Mouse (Mus musculus): Measurements from ENCODE around the gene Klk1b26. TPM values are rescaled to one million over a fixed set of nuclear protein-coding genes. Genes with fewer than 3 reads are reported as not detected.
"Not testable (repeated sequence)": the region's sequence is repeated elsewhere in the genome, so short reads cannot be mapped to it uniquely, and the experiment has no call there.

Gene Klk1b26
- total and polyA plus RNA-seq, 2 experiments from 2014 or later = not detected

- TF ChIP-seq EP300 (IDR thresholded peaks at IDR 0.05; ENCODE audit: low read depth) = no peak
- TF ChIP-seq CTCF (IDR thresholded peaks at IDR 0.05; ENCODE audit: low read depth) = no peak
- Histone ChIP-seq H3K36me3 (replicated peaks; ENCODE audit: control insufficient read depth, insufficient read depth, low read length) (no peaks in the 10 kb centered on the region), H3K4me1 (ENCODE audit: control insufficient read depth, insufficient read depth) (no peaks in the 10 kb centered on the region), H3K4me2 (ENCODE audit: low read depth, low read length) (no peak overlapping the region), H3K9ac (replicated peaks; ENCODE audit: low read depth, low read length) (no peak overlapping the region), H3K4me3 (ENCODE audit: low read depth, low read length) (no peak overlapping the region), H3K27ac (ENCODE audit: low read depth) (no peak overlapping the region), H3K27me3 (ENCODE audit: control insufficient read depth, insufficient read depth, low read length) (no peaks in the 10 kb centered on the region), H3K9me3 (replicated peaks; ENCODE audit: control insufficient read depth, low read length) (no peaks in the 10 kb centered on the region)
- no peak for DNase-seq (ENCODE audit: low spot score)
- ATAC-seq (ENCODE audit: insufficient read depth, low read depth) = no peak
Measured at GRCm38 (mm10) chr7:44004847-44005246, 7.1 kb upstream of the Klk1b26 start.

- H3K27me3 ChIP-seq (ENCODE audit: control insufficient read depth, insufficient read depth, low read length); H3K9me3 ChIP-seq (replicated peaks; ENCODE audit: control insufficient read depth, low read length); H3K4me1 ChIP-seq (ENCODE audit: control insufficient read depth, insufficient read depth); H3K4me2 ChIP-seq (ENCODE audit: low read depth, low read length); H3K9ac ChIP-seq (replicated peaks; ENCODE audit: low read depth, low read length); ATAC-seq (ENCODE audit: insufficient read depth, low read depth); H3K4me3 ChIP-seq (ENCODE audit: low read depth, low read length); H3K36me3 ChIP-seq (replicated peaks; ENCODE audit: control insufficient read depth, insufficient read depth, low read length); DNase-seq (ENCODE audit: low spot score); H3K27ac ChIP-seq (ENCODE audit: low read depth): not testable (repeated sequence)
- WGBS = 70% methylated on average over 6 of the region's 6 CpGs
Measured at GRCm38 (mm10) chr7:44014666-44015065, 2.7 kb downstream of the Klk1b26 start.

- ATAC-seq (ENCODE audit: insufficient read depth, low read depth) = no peak
- WGBS = 64% methylated on average over 5 of the region's 5 CpGs
- no peak overlapping the region for H3K4me2 ChIP-seq (ENCODE audit: low read depth, low read length)
Measured at GRCm38 (mm10) chr7:44015071-44015470, 3.1 kb downstream of the Klk1b26 start.

GRCm38 (mm10) chr7:44051990-44052389 lies 40.0 kb downstream of the Klk1b26 start, which contains the start of gene Klk1b27:
Klk1b27 (plus strand) TSS chr7:44052290.
- ATAC-seq (ENCODE audit: insufficient read depth, low read depth); H3K27ac ChIP-seq (ENCODE audit: low read depth); DNase-seq (ENCODE audit: low spot score); H3K4me1 ChIP-seq (ENCODE audit: control insufficient read depth, insufficient read depth); H3K9me3 ChIP-seq (replicated peaks; ENCODE audit: control insufficient read depth, low read length); H3K36me3 ChIP-seq (replicated peaks; ENCODE audit: control insufficient read depth, insufficient read depth, low read length); H3K9ac ChIP-seq (replicated peaks; ENCODE audit: low read depth, low read length); H3K27me3 ChIP-seq (ENCODE audit: control insufficient read depth, insufficient read depth, low read length); H3K4me2 ChIP-seq (ENCODE audit: low read depth, low read length); H3K4me3 ChIP-seq (ENCODE audit: low read depth, low read length): not testable (repeated sequence)
- 74% methylated on average over 3 of the region's 3 CpGs for WGBS

More at GRCm38 (mm10) chr7:44015071-44015470, 3.1 kb downstream of the Klk1b26 start:
- Histone ChIP-seq H3K27me3 (ENCODE audit: control insufficient read depth, insufficient read depth, low read length) (no peaks in the 10 kb centered on the region), H3K9me3 (replicated peaks; ENCODE audit: control insufficient read depth, low read length) (no peaks in the 10 kb centered on the region), H3K4me3 (ENCODE audit: low read depth, low read length) (no peak overlapping the region), H3K4me1 (ENCODE audit: control insufficient read depth, insufficient read depth) (no peaks in the 10 kb centered on the region), H3K27ac (ENCODE audit: low read depth) (no peak overlapping the region), H3K36me3 (replicated peaks; ENCODE audit: control insufficient read depth, insufficient read depth, low read length) (no peaks in the 10 kb centered on the region), H3K9ac (replicated peaks; ENCODE audit: low read depth, low read length) (no peak overlapping the region)
- TF ChIP-seq CTCF (IDR thresholded peaks at IDR 0.05; ENCODE audit: low read depth) (no peak), EP300 (IDR thresholded peaks at IDR 0.05; ENCODE audit: low read depth) (no peak)
- DNase-seq (ENCODE audit: low spot score) = no peak

Other genes starting within 250 kb of the Klk1b26 start
- gene Klk12, start 243.3 kb upstream of the Klk1b26 start, total RNA-seq (2014; rRNA removed; ENCODE audit: low replicate concordance) = not detected in 2 replicates
- not detected in 2 replicates for gene Klk12, start 243.3 kb upstream of the Klk1b26 start, polyA plus RNA-seq (2015; fragmentation: Nextera tagmentation; extraction: Ambion mirVana)
- not detected in 2 replicates for gene Klk11, start 237.6 kb upstream of the Klk1b26 start, total RNA-seq (2014; rRNA removed; ENCODE audit: low replicate concordance)
- gene Klk11, start 237.6 kb upstream of the Klk1b26 start, polyA plus RNA-seq (2015; fragmentation: Nextera tagmentation; extraction: Ambion mirVana) = 0.15 TPM in 1 of 2 replicates, not detected in the other
- 0.31 TPM in 1 of 2 replicates, not detected in the other for gene Klk10, start 231.1 kb upstream of the Klk1b26 start, total RNA-seq (2014; rRNA removed; ENCODE audit: low replicate concordance)
- 0.27 and 0.52 TPM in 2 replicates for gene Klk10, start 231.1 kb upstream of the Klk1b26 start, polyA plus RNA-seq (2015; fragmentation: Nextera tagmentation; extraction: Ambion mirVana)
- not detected in 2 replicates for gene Klk9, start 220.3 kb upstream of the Klk1b26 start, total RNA-seq (2014; rRNA removed; ENCODE audit: low replicate concordance)
- 0.08 TPM in 1 of 2 replicates, not detected in the other for gene Klk9, start 220.3 kb upstream of the Klk1b26 start, polyA plus RNA-seq (2015; fragmentation: Nextera tagmentation; extraction: Ambion mirVana)
- gene Klk8, start 214.6 kb upstream of the Klk1b26 start, total RNA-seq (2014; rRNA removed; ENCODE audit: low replicate concordance) = 9.3 and 40.6 TPM in 2 replicates
- 16.4 and 17.0 TPM in 2 replicates for gene Klk8, start 214.6 kb upstream of the Klk1b26 start, polyA plus RNA-seq (2015; fragmentation: Nextera tagmentation; extraction: Ambion mirVana)
- gene Klk7, start 200.9 kb upstream of the Klk1b26 start, total RNA-seq (2014; rRNA removed; ENCODE audit: low replicate concordance) = not detected in 2 replicates
- gene Klk7, start 200.9 kb upstream of the Klk1b26 start, polyA plus RNA-seq (2015; fragmentation: Nextera tagmentation; extraction: Ambion mirVana) = 0.05 TPM in 1 of 2 replicates, not detected in the other
- not detected in 2 replicates for gene Klk6, start 187.7 kb upstream of the Klk1b26 start, total RNA-seq (2014; rRNA removed; ENCODE audit: low replicate concordance)
- not detected in 2 replicates for gene Klk6, start 187.7 kb upstream of the Klk1b26 start, polyA plus RNA-seq (2015; fragmentation: Nextera tagmentation; extraction: Ambion mirVana)
- not detected in 2 replicates for gene Klk5, start 170.2 kb upstream of the Klk1b26 start, total RNA-seq (2014; rRNA removed; ENCODE audit: low replicate concordance)
- gene Klk5, start 170.2 kb upstream of the Klk1b26 start, polyA plus RNA-seq (2015; fragmentation: Nextera tagmentation; extraction: Ambion mirVana) = not detected in 2 replicates
- not detected in 2 replicates for gene Klk4, start 131.0 kb upstream of the Klk1b26 start, total RNA-seq (2014; rRNA removed; ENCODE audit: low replicate concordance)
- not detected in 2 replicates for gene Klk4, start 131.0 kb upstream of the Klk1b26 start, polyA plus RNA-seq (2015; fragmentation: Nextera tagmentation; extraction: Ambion mirVana)
- not detected in 2 replicates for gene Klk15, start 78.4 kb upstream of the Klk1b26 start, total RNA-seq (2014; rRNA removed; ENCODE audit: low replicate concordance)
- gene Klk15, start 78.4 kb upstream of the Klk1b26 start, polyA plus RNA-seq (2015; fragmentation: Nextera tagmentation; extraction: Ambion mirVana) = not detected in 2 replicates
- gene Klk1b8, start 61.5 kb upstream of the Klk1b26 start, total RNA-seq (2014; rRNA removed; ENCODE audit: low replicate concordance) = not detected in 2 replicates
- gene Klk1b8, start 61.5 kb upstream of the Klk1b26 start, polyA plus RNA-seq (2015; fragmentation: Nextera tagmentation; extraction: Ambion mirVana) = not detected in 2 replicates
- gene Klk1b1, start 45.4 kb upstream of the Klk1b26 start, total RNA-seq (2014; rRNA removed; ENCODE audit: low replicate concordance) = not detected in 2 replicates
- not detected in 2 replicates for gene Klk1b1, start 45.4 kb upstream of the Klk1b26 start, polyA plus RNA-seq (2015; fragmentation: Nextera tagmentation; extraction: Ambion mirVana)
- not detected in 2 replicates for gene Klk1b9, start 36.1 kb upstream of the Klk1b26 start, total RNA-seq (2014; rRNA removed; ENCODE audit: low replicate concordance)
- gene Klk1b9, start 36.1 kb upstream of the Klk1b26 start, polyA plus RNA-seq (2015; fragmentation: Nextera tagmentation; extraction: Ambion mirVana) = not detected in 2 replicates
- not detected in 2 replicates for gene Klk1b11, start 16.3 kb upstream of the Klk1b26 start, total RNA-seq (2014; rRNA removed; ENCODE audit: low replicate concordance)
- gene Klk1b11, start 16.3 kb upstream of the Klk1b26 start, polyA plus RNA-seq (2015; fragmentation: Nextera tagmentation; extraction: Ambion mirVana) = not detected in 2 replicates
- not detected in 2 replicates for gene Klk1b27, start 40.1 kb downstream of the Klk1b26 start, total RNA-seq (2014; rRNA removed; ENCODE audit: low replicate concordance)
- not detected in 2 replicates for gene Klk1b27, start 40.1 kb downstream of the Klk1b26 start, polyA plus RNA-seq (2015; fragmentation: Nextera tagmentation; extraction: Ambion mirVana)
- gene Klk1b21, start 90.2 kb downstream of the Klk1b26 start, total RNA-seq (2014; rRNA removed; ENCODE audit: low replicate concordance) = not detected in 2 replicates
- gene Klk1b21, start 90.2 kb downstream of the Klk1b26 start, polyA plus RNA-seq (2015; fragmentation: Nextera tagmentation; extraction: Ambion mirVana) = not detected in 2 replicates
- gene Klk1b22, start 100.5 kb downstream of the Klk1b26 start, total RNA-seq (2014; rRNA removed; ENCODE audit: low replicate concordance) = not detected in 2 replicates
- gene Klk1b22, start 100.5 kb downstream of the Klk1b26 start, polyA plus RNA-seq (2015; fragmentation: Nextera tagmentation; extraction: Ambion mirVana) = not detected in 2 replicates
- not detected in 2 replicates for gene Klk1b16, start 124.6 kb downstream of the Klk1b26 start, total RNA-seq (2014; rRNA removed; ENCODE audit: low replicate concordance)
- not detected in 2 replicates for gene Klk1b16, start 124.6 kb downstream of the Klk1b26 start, polyA plus RNA-seq (2015; fragmentation: Nextera tagmentation; extraction: Ambion mirVana)
- not detected in 2 replicates for gene Klk1b24, start 176.1 kb downstream of the Klk1b26 start, total RNA-seq (2014; rRNA removed; ENCODE audit: low replicate concordance)
- gene Klk1b24, start 176.1 kb downstream of the Klk1b26 start, polyA plus RNA-seq (2015; fragmentation: Nextera tagmentation; extraction: Ambion mirVana) = not detected in 2 replicates
- not detected in 2 replicates for gene Klk1b3, start 186.0 kb downstream of the Klk1b26 start, total RNA-seq (2014; rRNA removed; ENCODE audit: low replicate concordance)
- not detected in 2 replicates for gene Klk1b3, start 186.0 kb downstream of the Klk1b26 start, polyA plus RNA-seq (2015; fragmentation: Nextera tagmentation; extraction: Ambion mirVana)
- gene Klk1b4, start 195.3 kb downstream of the Klk1b26 start, total RNA-seq (2014; rRNA removed; ENCODE audit: low replicate concordance) = not detected in 2 replicates
- not detected in 2 replicates for gene Klk1b4, start 195.3 kb downstream of the Klk1b26 start, polyA plus RNA-seq (2015; fragmentation: Nextera tagmentation; extraction: Ambion mirVana)
- not detected in 2 replicates for gene Klk1b5, start 203.8 kb downstream of the Klk1b26 start, total RNA-seq (2014; rRNA removed; ENCODE audit: low replicate concordance)
- not detected in 2 replicates for gene Klk1b5, start 203.8 kb downstream of the Klk1b26 start, polyA plus RNA-seq (2015; fragmentation: Nextera tagmentation; extraction: Ambion mirVana)
- gene Klk1, start 213.2 kb downstream of the Klk1b26 start, total RNA-seq (2014; rRNA removed; ENCODE audit: low replicate concordance) = not detected in 2 replicates
- gene Klk1, start 213.2 kb downstream of the Klk1b26 start, polyA plus RNA-seq (2015; fragmentation: Nextera tagmentation; extraction: Ambion mirVana) = 0.16 TPM in 1 of 2 replicates, not detected in the other
- gene Gm36864, start 224.0 kb downstream of the Klk1b26 start, total RNA-seq (2014; rRNA removed; ENCODE audit: low replicate concordance) = not detected in 2 replicates
- not detected in 2 replicates for gene Gm36864, start 224.0 kb downstream of the Klk1b26 start, polyA plus RNA-seq (2015; fragmentation: Nextera tagmentation; extraction: Ambion mirVana)
- gene 1700028J19Rik, start 234.5 kb downstream of the Klk1b26 start, total RNA-seq (2014; rRNA removed; ENCODE audit: low replicate concordance) = 0.15 and 0.31 TPM in 2 replicates
- 1.2 and 1.3 TPM in 2 replicates for gene 1700028J19Rik, start 234.5 kb downstream of the Klk1b26 start, polyA plus RNA-seq (2015; fragmentation: Nextera tagmentation; extraction: Ambion mirVana)
- 127 and 130 TPM in 2 replicates for gene 2410002F23Rik, start 234.6 kb downstream of the Klk1b26 start, total RNA-seq (2014; rRNA removed; ENCODE audit: low replicate concordance)
- gene 2410002F23Rik, start 234.6 kb downstream of the Klk1b26 start, polyA plus RNA-seq (2015; fragmentation: Nextera tagmentation; extraction: Ambion mirVana) = 38.1 and 53.1 TPM in 2 replicates
- not detected in 2 replicates for gene Acp4, start 245.2 kb downstream of the Klk1b26 start, total RNA-seq (2014; rRNA removed; ENCODE audit: low replicate concordance)
- gene Acp4, start 245.2 kb downstream of the Klk1b26 start, polyA plus RNA-seq (2015; fragmentation: Nextera tagmentation; extraction: Ambion mirVana) = not detected in 2 replicates
- gene Gm15517, start 249.3 kb downstream of the Klk1b26 start, total RNA-seq (2014; rRNA removed; ENCODE audit: low replicate concordance) = not detected in 2 replicates
- not detected in 2 replicates for gene Gm15517, start 249.3 kb downstream of the Klk1b26 start, polyA plus RNA-seq (2015; fragmentation: Nextera tagmentation; extraction: Ambion mirVana)

Data from heart, postnatal 0 days (tissue).